19 mouse cellular contexts compared by ENCODE assay signal in the genomic region with DNA sequence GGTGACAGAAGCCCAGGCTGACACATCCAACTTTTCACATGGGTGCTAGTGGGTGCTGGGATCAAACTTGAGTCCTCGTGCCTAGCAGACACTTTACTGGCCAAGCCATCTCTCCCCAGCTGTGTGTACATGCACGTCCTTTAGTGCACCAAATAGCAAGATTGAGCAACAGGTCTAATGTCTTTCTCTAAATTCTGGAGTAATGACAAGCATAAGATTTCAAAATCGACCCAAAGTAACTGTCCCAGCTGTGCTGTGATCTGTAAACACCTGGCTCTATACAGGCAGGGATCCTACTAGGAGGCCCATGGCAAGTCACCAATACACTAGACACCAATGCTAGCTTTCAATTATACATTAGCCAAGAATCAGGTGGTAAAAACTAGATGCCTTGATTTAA. TPM values are rescaled to one million over a fixed set of nuclear protein-coding genes. Genes with fewer than 3 reads are reported as not detected.
"Had no signal": no experiment of that assay in that cellular context is flagged by ENCODE, and none has a peak within 500 bp of the region (broad histone marks: within the 10 kb centered on the region; RNA-seq: fewer than 3 reads in every experiment).

No protein-coding gene starts in this region.

- H3K27me3 ChIP-seq: liver, embryonic 13.5 days; liver, embryonic 15.5 days; lung, embryonic 15.5 days; midbrain, embryonic 13.5 days; midbrain, embryonic 15.5 days; neural tube, embryonic 12.5 days; stomach, embryonic 15.5 days had no signal

- H3K9me3 ChIP-seq: liver, embryonic 13.5 days; liver, embryonic 15.5 days; lung, embryonic 15.5 days; midbrain, embryonic 10.5 days; midbrain, embryonic 13.5 days; midbrain, embryonic 15.5 days; neural tube, embryonic 12.5 days; stomach, embryonic 15.5 days had no signal

- H3K4me1 ChIP-seq: liver, embryonic 13.5 days; liver, embryonic 15.5 days; lung, embryonic 15.5 days; midbrain, embryonic 10.5 days; midbrain, embryonic 13.5 days; midbrain, embryonic 15.5 days; stomach, embryonic 15.5 days had no signal

- ATAC-seq: midbrain, embryonic 13.5 days; midbrain, embryonic 15.5 days had no signal

- H3K36me3 ChIP-seq: liver, embryonic 13.5 days; liver, embryonic 15.5 days; lung, embryonic 15.5 days; midbrain, embryonic 10.5 days; midbrain, embryonic 13.5 days; midbrain, embryonic 15.5 days; neural tube, embryonic 12.5 days; stomach, embryonic 15.5 days had no signal

- H3K4me3 ChIP-seq: liver, embryonic 13.5 days; liver, embryonic 15.5 days; lung, embryonic 15.5 days; midbrain, embryonic 10.5 days; midbrain, embryonic 13.5 days; midbrain, embryonic 15.5 days; neural tube, embryonic 12.5 days; stomach, embryonic 15.5 days had no signal

- H3K4me2 ChIP-seq: liver, embryonic 13.5 days; liver, embryonic 15.5 days; lung, embryonic 15.5 days; midbrain, embryonic 13.5 days; midbrain, embryonic 15.5 days; neural tube, embryonic 12.5 days; stomach, embryonic 15.5 days had no signal

- DNase-seq: liver, embryonic 13.5 days; lung, adult 18-20 months; lung, postnatal 10 days; lung, postnatal 36 days; right cerebral cortex, postnatal 14 days; thymus, adult 2 months; thymus, postnatal 25 days; thymus, postnatal 4 days had no signal

- H3K9ac ChIP-seq: liver, embryonic 13.5 days; liver, embryonic 15.5 days; lung, embryonic 15.5 days; midbrain, embryonic 13.5 days; midbrain, embryonic 15.5 days; neural tube, embryonic 12.5 days; stomach, embryonic 15.5 days had no signal

- H3K27ac ChIP-seq: liver, embryonic 13.5 days; liver, embryonic 15.5 days; lung, embryonic 15.5 days; midbrain, embryonic 10.5 days; midbrain, embryonic 13.5 days; midbrain, embryonic 15.5 days; neural tube, embryonic 12.5 days; stomach, embryonic 15.5 days; stomach, postnatal 0 days had no signal

RNA-seq across cellular contexts. Expression of a gene that starts 17.8 kb away (rescaled TPM):
- total RNA-seq: megakaryocyte-erythroid progenitor cell, adult 5-6 weeks; monocyte, adult 5-6 weeks; neutrophil, adult 5-6 weeks had no signal
